Mouse (Mus musculus) c-Kit-positive CD71-positive TER-119-positive erythroid progenitor cells, embryonic 14.5 days (primary cell): ENCODE data around the gene Capn13.
"Not testable (repeated sequence)": the region's sequence is repeated elsewhere in the genome, so short reads cannot be mapped to it uniquely, and the experiment has no call there.

ENCODE experiments used
- DNase-seq: peaks from one replicate; pipeline ENCODE4 v3.0.0-alpha.2; 2013; ENCODE audit warnings: low spot score

The Capn13 gene

DNA sequence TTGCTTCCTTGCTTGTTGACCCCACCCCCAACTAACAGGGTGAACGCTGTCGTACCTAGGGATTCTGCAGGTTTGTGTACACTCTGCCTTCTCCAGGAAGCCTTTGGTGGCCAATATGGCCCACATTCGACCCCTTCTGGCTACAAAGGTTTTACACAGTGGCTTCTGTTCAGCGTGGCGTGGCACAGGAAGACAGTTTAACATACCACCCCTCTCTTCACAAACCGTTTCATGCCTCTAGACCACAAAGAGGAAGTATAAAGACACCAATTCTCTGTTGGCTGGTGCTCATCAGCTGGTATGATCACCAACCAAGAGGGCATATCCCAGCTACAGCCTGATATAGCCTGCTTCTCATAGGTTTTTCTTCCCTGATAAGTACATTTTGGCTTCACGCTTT is 126.9 kb downstream of the Capn13 start:
- DNase-seq, result no peak

DNA sequence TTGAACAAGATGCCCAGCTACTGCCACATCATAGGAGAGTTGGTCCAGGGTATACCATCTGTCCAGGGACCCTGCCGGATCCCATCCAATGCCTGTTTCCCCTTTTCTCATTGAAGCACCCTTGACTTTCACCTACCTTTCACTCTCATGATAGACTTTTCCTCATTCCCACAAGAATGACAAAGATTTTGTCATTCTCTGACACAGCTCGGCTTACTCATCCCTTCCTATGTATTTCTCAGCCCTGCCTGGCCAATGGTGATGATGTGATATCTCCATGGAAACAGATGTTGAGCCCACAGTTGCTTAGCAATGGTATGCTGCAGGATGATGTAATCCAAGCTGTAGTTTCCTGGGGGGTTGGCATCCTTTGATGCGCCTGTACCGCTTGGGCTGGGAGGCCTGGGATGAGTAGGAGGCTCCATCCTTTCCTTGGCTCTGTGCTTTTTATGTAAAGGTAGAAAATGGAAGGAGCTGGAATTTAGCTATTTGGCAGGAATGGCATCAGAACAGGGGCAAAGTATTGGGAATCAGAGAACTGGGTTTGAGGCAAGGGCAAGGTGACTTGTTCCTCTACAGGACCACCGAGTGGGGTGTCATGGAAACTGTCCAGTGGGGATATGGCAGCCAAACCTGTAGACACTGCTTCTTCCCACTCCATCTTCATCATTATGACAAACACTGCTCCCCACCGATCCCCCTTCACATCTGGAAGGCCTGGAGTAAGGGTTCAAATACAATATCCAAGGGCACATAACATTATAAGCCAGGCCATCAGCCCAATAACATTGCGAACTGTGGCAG is 128.7 kb downstream of the Capn13 start:
- no peak for DNase-seq

DNA sequence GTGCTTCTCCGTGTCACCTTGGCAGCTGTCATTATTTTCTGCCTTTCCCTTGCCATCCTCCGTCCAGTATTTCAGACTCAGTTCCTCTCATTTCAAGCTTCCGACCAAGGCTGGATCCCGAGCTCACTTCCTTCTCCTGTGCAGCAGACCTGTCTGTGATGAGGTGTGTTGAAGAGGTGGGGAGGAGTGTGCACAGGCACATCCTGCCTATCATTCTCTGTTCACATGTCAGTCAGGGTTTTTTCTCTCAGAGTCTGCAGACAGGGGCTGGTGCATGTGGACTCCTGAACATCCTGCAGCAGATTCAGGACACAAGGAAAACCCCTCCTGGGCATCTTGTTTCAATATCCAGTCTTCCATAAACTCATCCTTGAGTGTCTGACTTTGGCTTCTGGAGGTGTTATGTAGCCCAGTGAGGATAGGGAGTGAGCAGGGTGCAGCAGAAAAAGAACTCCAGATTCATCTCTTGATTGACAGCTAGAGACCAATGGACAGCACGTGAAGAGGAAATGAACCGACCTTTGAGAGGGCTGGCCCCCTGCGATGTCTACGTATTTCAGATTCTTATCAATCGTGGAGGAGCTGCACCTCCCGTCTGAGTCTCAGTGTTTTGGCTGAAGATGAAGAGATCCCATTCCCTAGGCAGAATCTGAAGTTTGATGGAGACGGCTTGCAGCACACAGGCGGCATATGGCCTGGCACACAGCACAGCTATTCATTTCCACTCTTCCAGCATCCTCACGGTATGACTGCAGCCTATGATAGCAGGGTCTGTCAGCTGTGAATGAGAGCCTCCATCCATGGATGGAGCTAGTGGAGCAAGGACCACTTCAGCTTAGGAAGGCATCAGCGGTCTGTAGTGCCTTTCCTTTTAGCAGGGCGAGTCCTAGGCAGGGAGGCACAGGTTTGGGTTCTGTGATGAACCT is 129.5 kb downstream of the Capn13 start:
- no peak for DNase-seq

DNA sequence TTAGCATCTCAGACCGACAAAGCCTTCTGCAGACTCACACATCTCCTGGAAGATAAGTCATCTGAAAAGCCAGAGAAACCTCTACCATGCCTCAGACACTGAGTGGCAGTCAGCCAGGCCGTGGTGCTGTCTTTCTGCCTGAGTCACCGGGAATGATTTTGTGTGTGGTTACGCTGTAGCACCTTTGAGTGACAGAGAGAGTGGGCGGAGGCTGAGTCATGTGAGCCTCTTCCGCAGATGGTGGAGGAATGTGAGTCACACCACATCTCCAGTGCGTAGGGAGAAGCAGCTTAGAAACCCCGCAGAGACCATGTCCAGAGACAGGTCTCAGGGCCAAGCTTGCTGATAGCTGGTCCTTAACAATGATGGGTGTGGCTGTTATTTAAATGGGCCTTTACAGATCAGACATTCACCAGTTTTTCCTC is 137.6 kb downstream of the Capn13 start:
- no peak for DNase-seq

DNA sequence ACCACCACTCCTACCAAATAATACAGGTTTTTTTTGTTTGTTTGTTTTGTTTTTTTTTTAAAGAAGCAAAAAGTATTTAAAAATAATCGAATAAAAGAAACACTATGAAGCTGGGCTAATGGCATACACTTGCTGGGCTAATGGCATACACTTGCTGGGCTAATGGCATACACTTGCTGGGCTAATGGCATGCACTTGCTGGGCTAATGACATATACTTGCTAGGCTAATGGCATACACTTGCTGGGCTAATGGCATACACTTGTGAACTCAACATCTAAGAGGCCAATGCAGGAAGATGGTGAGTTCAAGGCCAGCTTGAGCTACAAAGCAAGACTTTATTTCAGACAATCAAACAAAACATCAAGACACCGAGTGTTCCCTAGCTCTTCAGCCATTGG is 138.1 kb downstream of the Capn13 start:
- no peak for DNase-seq

DNA sequence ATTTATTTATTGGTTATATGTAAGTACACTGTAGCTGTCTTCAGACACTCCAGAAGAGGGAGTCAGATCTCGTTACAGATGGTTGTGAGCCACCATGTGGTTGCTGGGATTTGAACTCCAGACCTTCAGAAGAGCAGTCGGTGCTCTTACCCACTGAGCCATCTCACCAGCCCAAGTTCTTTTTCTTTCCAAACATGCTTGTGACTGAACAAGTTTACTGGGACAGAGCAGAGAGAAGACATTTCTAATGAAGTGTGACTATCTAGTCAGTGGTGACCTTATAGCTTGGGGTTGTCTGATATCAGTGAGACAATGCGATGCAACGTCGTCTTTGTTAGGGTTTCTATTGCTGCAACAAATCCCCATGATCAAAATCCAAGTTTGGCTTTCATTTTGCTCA is 141.4 kb downstream of the Capn13 start:
- DNase-seq, result not testable (repeated sequence)

DNA sequence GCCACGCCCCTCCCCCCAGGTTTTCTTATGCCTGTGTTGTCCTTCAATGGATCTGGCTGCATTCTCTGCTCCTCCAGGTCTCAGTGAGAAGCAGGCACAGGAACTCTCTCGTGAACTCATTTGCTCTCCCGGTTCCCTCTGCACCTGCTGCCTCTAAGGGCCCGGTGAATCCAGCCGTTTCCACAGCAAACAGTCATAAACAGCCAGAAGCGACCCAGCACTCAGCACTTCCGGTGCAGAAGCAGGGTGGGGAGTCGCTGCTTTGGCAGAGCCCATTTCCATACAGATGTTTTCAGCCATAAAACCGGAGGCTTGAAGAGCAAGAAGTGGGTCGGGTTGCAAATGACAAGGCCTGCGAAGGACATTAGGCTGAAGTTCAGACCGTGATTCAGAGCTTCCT is 142.0 kb downstream of the Capn13 start:
- no peak for DNase-seq
